Mouse (Mus musculus) embryo, embryonic 10.5 days (tissue): ENCODE data around the gene Nbea.
A peak's percentile ranks its signal among the peaks of the same experiment; 100 is the strongest.
"Not testable (repeated sequence)": the region's sequence is repeated elsewhere in the genome, so short reads cannot be mapped to it uniquely, and the experiment has no call there.

ENCODE experiments used
- DNase-seq: peaks from one replicate; pipeline ENCODE4 v3.0.0-alpha.2; 2015; ENCODE audit warnings: low spot score

The Nbea gene

GRCm38 (mm10) chr3:55661678-55662445 lies 521.6 kb downstream of the Nbea start:
- no peak for DNase-seq

- DNase-seq, result no peak
Observed at GRCm38 (mm10) chr3:55660261-55660838, 523.2 kb downstream of the Nbea start.

GRCm38 (mm10) chr3:55659558-55660215 lies 523.8 kb downstream of the Nbea start:
- DNase-seq, result no peak

GRCm38 (mm10) chr3:55652321-55652720 lies 531.2 kb downstream of the Nbea start:
- DNase-seq, result no peak

GRCm38 (mm10) chr3:55651877-55652276 lies 531.6 kb downstream of the Nbea start:
- DNase-seq, result no peak

- no peak for DNase-seq
Observed at GRCm38 (mm10) chr3:55649541-55649940, 534.0 kb downstream of the Nbea start.

- no peak for DNase-seq
Observed at GRCm38 (mm10) chr3:55648299-55648698, 535.2 kb downstream of the Nbea start.

GRCm38 (mm10) chr3:55647176-55647575 lies 536.3 kb downstream of the Nbea start:
- DNase-seq, result no peak

- no peak for DNase-seq
Observed at GRCm38 (mm10) chr3:55646437-55646836, 537.1 kb downstream of the Nbea start.

GRCm38 (mm10) chr3:55644035-55644618 lies 539.4 kb downstream of the Nbea start:
- DNase-seq, result peak; percentile 23

GRCm38 (mm10) chr3:55637660-55638059 lies 545.8 kb downstream of the Nbea start:
- DNase-seq, result no peak

- peak; percentile 45 for DNase-seq
Observed at GRCm38 (mm10) chr3:55635542-55636172, 547.8 kb downstream of the Nbea start.

GRCm38 (mm10) chr3:55627054-55627453 lies 556.4 kb downstream of the Nbea start:
- DNase-seq, result no peak

- not testable (repeated sequence) for DNase-seq
Observed at GRCm38 (mm10) chr3:55621958-55622357, 561.5 kb downstream of the Nbea start.

- DNase-seq, result no peak
Observed at GRCm38 (mm10) chr3:55618396-55618795, 565.1 kb downstream of the Nbea start.

GRCm38 (mm10) chr3:55612459-55613115 lies 570.9 kb downstream of the Nbea start:
- peak; percentile 78 for DNase-seq

- no peak for DNase-seq
Observed at GRCm38 (mm10) chr3:55612023-55612422, 571.5 kb downstream of the Nbea start.

- no peak for DNase-seq
Observed at GRCm38 (mm10) chr3:55610191-55610590, 573.3 kb downstream of the Nbea start.

- no peak for DNase-seq
Observed at GRCm38 (mm10) chr3:55600286-55600685, 583.2 kb downstream of the Nbea start.

- DNase-seq, result no peak
Observed at GRCm38 (mm10) chr3:55599366-55600085, 584.0 kb downstream of the Nbea start.

GRCm38 (mm10) chr3:55598681-55599080 lies 584.8 kb downstream of the Nbea start:
- no peak for DNase-seq
